Mouse (Mus musculus) neural tube, embryonic 13.5 days (tissue): ENCODE data around the gene Tars. TPM values are rescaled to one million over a fixed set of nuclear protein-coding genes. Genes with fewer than 3 reads are reported as not detected.

ENCODE experiments used
- ATAC-seq: fragments of 200-750 bp; cut with Nextera tagmentation; 2 replicates; pipeline ENCODE4 v1.8.0; 2017; ENCODE audit warnings: low read depth, mild to moderate bottlenecking, moderate TSS enrichment, moderate library complexity
- H3K27ac ChIP-seq: fragments of 300-500 bp; sonication (generic); replicated peaks from 2 replicates; pipeline ENCODE4 v1.5.1; 2015; ENCODE audit warnings: moderate library complexity, mild to moderate bottlenecking, inconsistent platforms
- H3K27me3 ChIP-seq: fragments of 300-500 bp; sonication (generic); 2 replicates; pipeline ENCODE4 v1.6.1; 2015; ENCODE audit warnings: mild to moderate bottlenecking, inconsistent platforms
- H3K36me3 ChIP-seq: fragments of 300-500 bp; sonication (generic); 2 replicates; pipeline ENCODE4 v1.6.1; 2015; ENCODE audit warnings: mild to moderate bottlenecking, inconsistent platforms
- H3K4me1 ChIP-seq: fragments of 300-500 bp; sonication (generic); replicated peaks from 2 replicates; pipeline ENCODE4 v1.6.1; 2015; ENCODE audit warnings: inconsistent platforms
- H3K4me2 ChIP-seq: fragments of 300-500 bp; sonication (generic); 2 replicates; pipeline ENCODE4 v1.6.1; 2015; ENCODE audit warnings: inconsistent platforms, mild to moderate bottlenecking, moderate library complexity
- H3K4me3 ChIP-seq: fragments of 300-500 bp; sonication (generic); 2 replicates; pipeline ENCODE4 v1.5.1; 2015; ENCODE audit warnings: mild to moderate bottlenecking, inconsistent platforms
- H3K9ac ChIP-seq: fragments of 300-500 bp; sonication (generic); 2 replicates; pipeline ENCODE4 v1.6.1; 2015; ENCODE audit warnings: moderate library complexity, mild to moderate bottlenecking, inconsistent platforms
- H3K9me3 ChIP-seq: fragments of 300-500 bp; sonication (generic); 2 replicates; pipeline ENCODE4 v1.6.1; 2016; ENCODE audit warnings: inconsistent platforms
- WGBS: fragments of 180-500 bp; shearing (Covaris S2); methylation state at CpG from one replicate; pipeline ENCODE4 v1.1.7; 2015; 5-methylcytosine and 5-hydroxymethylcytosine counted together
- polyA plus RNA-seq: library from polyadenylated mRNA; unstranded; fragments of >200 nt; fragmentation: Nextera tagmentation; extraction: Ambion mirVana; gene quantifications from 2 replicates; pipeline ENCODE4 v1.2.1, GENCODE M21; 2015

Gene Tars
- 46.0 and 58.6 TPM in 2 replicates for polyA plus RNA-seq

- peak within 1 kb of the TSS; percentile 72 for H3K27ac ChIP-seq
- peak; percentile 100 for ATAC-seq
- H3K36me3 ChIP-seq = peaks cover 19% of the 10 kb centered on the region
- H3K9ac ChIP-seq = peak within 1 kb of the TSS; percentile 85
- WGBS = under 1% methylated on average over 42 of the region's 42 CpGs
- H3K4me1 ChIP-seq = peaks cover 29% of the 10 kb centered on the region
- no peaks in the 10 kb centered on the region for H3K9me3 ChIP-seq
- H3K4me3 ChIP-seq = peak within 1 kb of the TSS; percentile 86
- peak within 1 kb of the TSS; percentile 89 for H3K4me2 ChIP-seq
- H3K27me3 ChIP-seq = peaks cover 12% of the 10 kb centered on the region
Observed at GRCm38 (mm10) chr15:11399356-11400067, at the start of gene Tars. Gene Tars (minus strand): TSS chr15:11399665.

GRCm38 (mm10) chr15:11437361-11437760 lies 37.9 kb upstream of the Tars start:
- Histone ChIP-seq H3K4me3 (no peak overlapping the region), H3K36me3 (no peaks in the 10 kb centered on the region), H3K4me1 (no peaks in the 10 kb centered on the region), H3K27me3 (no peaks in the 10 kb centered on the region), H3K9me3 (no peaks in the 10 kb centered on the region), H3K9ac (no peak overlapping the region), H3K27ac (no peak overlapping the region), H3K4me2 (no peak overlapping the region)
- 93% methylated on average over 4 of the region's 4 CpGs for WGBS
- ATAC-seq = no peak

DNA sequence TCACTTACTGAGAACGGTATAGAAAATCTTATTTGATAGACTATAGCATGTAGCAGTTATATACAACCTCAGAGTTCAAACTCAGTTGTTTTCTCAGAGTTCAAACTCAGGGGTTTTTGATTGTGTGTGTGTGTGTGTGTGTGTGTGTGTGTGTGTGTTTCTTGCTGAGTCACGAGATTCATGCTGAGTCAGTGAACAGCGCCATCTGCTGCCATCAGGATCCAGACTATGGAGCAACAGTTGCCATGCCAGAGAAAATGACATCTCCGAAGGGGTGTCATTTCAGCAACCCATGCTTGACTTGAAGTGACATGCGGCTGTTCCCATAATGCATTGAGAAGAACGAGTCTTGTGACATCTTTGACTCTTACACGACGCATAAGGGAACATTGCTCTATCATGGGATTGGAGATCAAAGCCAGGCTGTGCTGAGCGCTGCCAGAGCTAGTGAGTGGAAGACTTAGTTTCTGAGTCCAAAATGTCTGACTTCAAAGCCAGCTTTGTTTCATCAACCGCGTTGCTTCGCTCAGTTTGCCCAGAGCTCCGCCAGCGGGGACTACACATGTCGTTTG lies 37.3 kb upstream of the Tars start:
- WGBS = 93% methylated on average over 15 of the region's 15 CpGs
- H3K9ac ChIP-seq = no peak overlapping the region
- no peaks in the 10 kb centered on the region for H3K9me3 ChIP-seq
- no peaks in the 10 kb centered on the region for H3K27me3 ChIP-seq
- no peak overlapping the region for H3K4me2 ChIP-seq
- no peak for ATAC-seq
- no peak overlapping the region for H3K27ac ChIP-seq
- no peaks in the 10 kb centered on the region for H3K4me1 ChIP-seq
- no peak overlapping the region for H3K4me3 ChIP-seq
- no peaks in the 10 kb centered on the region for H3K36me3 ChIP-seq

- WGBS = 71% methylated on average over 2 of the region's 2 CpGs
- no peak for ATAC-seq
- Histone ChIP-seq H3K9ac (no peak overlapping the region), H3K27ac (no peak overlapping the region), H3K36me3 (no peaks in the 10 kb centered on the region), H3K4me1 (no peaks in the 10 kb centered on the region), H3K9me3 (no peaks in the 10 kb centered on the region), H3K27me3 (no peaks in the 10 kb centered on the region), H3K4me3 (no peak overlapping the region), H3K4me2 (no peak overlapping the region)
Observed at GRCm38 (mm10) chr15:11426899-11427298, 27.4 kb upstream of the Tars start.

DNA sequence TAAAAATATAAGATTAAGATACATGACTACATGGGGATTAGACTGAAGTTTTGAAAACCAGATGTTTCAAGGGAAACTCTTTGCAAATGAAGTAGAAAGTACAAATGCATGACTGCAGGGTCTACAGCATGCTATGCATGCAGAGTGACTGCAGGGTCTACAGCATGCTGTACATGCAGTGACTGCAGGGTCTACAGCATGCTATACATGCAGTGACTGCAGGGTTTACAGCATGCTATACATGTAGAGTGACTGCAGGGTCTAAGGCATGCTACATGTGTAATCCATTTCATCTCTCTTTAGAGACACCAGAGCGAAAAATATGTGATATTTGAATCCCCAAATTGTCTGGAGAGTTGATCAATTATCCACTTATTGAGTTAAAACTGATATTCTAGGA lies 14.0 kb upstream of the Tars start:
- H3K27me3 ChIP-seq = no peaks in the 10 kb centered on the region
- no peak overlapping the region for H3K4me2 ChIP-seq
- no peaks in the 10 kb centered on the region for H3K4me1 ChIP-seq
- H3K27ac ChIP-seq = no peak overlapping the region
- no peak overlapping the region for H3K9ac ChIP-seq
- ATAC-seq = no peak
- no peaks in the 10 kb centered on the region for H3K36me3 ChIP-seq
- H3K4me3 ChIP-seq = no peak overlapping the region
- WGBS = 95% methylated on average over 1 of the region's 1 CpGs
- H3K9me3 ChIP-seq = no peaks in the 10 kb centered on the region

GRCm38 (mm10) chr15:11412542-11412941 lies 13.1 kb upstream of the Tars start:
- no peak for ATAC-seq
- Histone ChIP-seq H3K4me3 (no peak overlapping the region), H3K27ac (no peak overlapping the region), H3K27me3 (no peaks in the 10 kb centered on the region), H3K36me3 (no peaks in the 10 kb centered on the region), H3K9me3 (no peaks in the 10 kb centered on the region), H3K4me1 (no peaks in the 10 kb centered on the region), H3K9ac (no peak overlapping the region), H3K4me2 (no peak overlapping the region)
- 89% methylated on average over 2 of the region's 2 CpGs for WGBS

DNA sequence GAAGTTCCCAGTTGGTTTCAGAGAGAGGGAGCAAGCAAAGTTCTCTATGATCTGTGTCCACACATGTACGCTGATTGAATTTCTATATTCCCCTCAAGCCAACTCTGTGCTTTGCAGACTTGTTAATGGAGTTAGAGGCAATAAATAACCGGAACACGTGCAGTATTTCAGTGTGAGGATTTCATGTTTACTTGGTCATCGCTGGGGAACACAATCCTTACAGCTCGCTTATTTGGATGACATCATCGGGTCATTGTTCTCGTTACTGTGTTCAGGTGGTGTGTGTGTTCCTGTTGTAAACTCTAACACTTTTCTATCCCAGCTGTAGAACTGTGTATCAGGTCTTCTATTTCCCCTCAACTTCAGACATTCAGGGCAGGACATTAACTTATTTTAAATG lies 12.4 kb upstream of the Tars start:
- Histone ChIP-seq H3K9ac (no peak overlapping the region), H3K9me3 (no peaks in the 10 kb centered on the region), H3K27me3 (no peaks in the 10 kb centered on the region), H3K4me2 (no peak overlapping the region), H3K27ac (no peak overlapping the region), H3K4me1 (no peaks in the 10 kb centered on the region), H3K36me3 (no peaks in the 10 kb centered on the region), H3K4me3 (no peak overlapping the region)
- WGBS = 73% methylated on average over 7 of the region's 7 CpGs
- no peak for ATAC-seq

DNA sequence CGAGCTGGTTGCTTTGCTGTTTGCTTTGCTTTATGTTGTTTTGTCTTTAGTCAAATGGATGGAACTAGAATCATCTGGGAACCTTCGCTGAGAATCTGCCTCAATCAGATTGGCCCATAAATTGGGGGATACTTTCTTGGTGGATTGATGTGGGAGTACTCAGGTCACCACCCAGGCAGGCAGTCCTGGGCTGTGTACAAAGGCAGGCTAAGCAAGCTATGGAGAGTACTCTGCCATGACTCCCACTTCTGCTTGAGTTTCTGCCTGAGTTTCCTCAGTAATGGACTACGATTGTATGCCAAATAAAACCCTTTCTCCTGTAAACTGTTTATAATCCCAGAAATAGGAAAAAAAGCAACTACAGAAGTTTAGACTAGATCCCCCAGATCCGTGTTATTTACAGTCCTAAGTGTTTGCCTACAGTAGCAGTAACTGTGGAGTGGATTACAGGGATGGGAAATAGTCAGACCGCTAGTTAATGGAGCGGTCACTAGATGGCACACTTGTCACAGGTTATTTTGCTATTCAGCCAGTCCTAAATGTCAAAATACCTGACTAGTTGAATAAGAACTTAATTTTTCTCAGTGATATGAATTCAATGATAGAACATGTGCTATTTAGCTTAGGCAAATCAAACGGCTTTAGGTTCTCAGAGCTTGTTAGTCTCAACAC lies 8.8 kb upstream of the Tars start:
- Histone ChIP-seq H3K4me2 (no peak overlapping the region), H3K4me3 (no peak overlapping the region), H3K9me3 (no peaks in the 10 kb centered on the region), H3K27ac (no peak overlapping the region), H3K27me3 (peaks cover 7% of the 10 kb centered on the region), H3K9ac (no peak overlapping the region), H3K4me1 (no peaks in the 10 kb centered on the region), H3K36me3 (no peaks in the 10 kb centered on the region)
- WGBS = 41% methylated on average over 7 of the region's 7 CpGs
- no peak for ATAC-seq

DNA sequence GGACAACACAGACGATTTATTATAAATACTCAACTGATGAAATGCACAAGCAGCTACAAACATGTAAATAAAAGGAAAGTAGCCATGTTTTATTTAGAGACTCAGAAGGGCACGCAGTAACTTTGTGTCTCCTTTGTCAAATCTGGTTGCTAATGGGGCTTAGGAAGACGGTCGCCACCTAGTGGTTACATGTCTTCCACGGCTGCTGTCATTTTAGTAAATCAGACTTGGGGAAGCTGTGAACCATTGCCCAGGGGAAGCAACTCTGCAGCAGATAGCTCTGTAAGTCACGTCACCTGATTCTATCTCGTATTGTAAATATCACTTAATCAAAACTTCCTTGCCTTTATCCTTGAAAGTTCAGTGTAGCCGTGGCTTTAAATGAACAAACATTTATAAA lies 7.9 kb upstream of the Tars start:
- Histone ChIP-seq H3K4me1 (no peaks in the 10 kb centered on the region), H3K27ac (no peak overlapping the region), H3K4me3 (no peak overlapping the region), H3K4me2 (no peak overlapping the region), H3K36me3 (no peaks in the 10 kb centered on the region), H3K9ac (no peak overlapping the region), H3K9me3 (no peaks in the 10 kb centered on the region), H3K27me3 (peaks cover 12% of the 10 kb centered on the region)
- WGBS = 14% methylated on average over 8 of the region's 8 CpGs
- peak; percentile 40; the same call in 1 of the 2 replicates for ATAC-seq

- Histone ChIP-seq H3K4me3 (no peak overlapping the region), H3K9ac (no peak overlapping the region), H3K27me3 (peaks cover 12% of the 10 kb centered on the region), H3K4me1 (no peaks in the 10 kb centered on the region), H3K4me2 (0 out of 2 replicates have a peak overlapping the region, but pooled peaks have one; percentile 1), H3K27ac (no peak overlapping the region), H3K36me3 (no peaks in the 10 kb centered on the region), H3K9me3 (no peaks in the 10 kb centered on the region)
- WGBS = 27% methylated on average over 9 of the region's 9 CpGs
- ATAC-seq = 0 out of 2 replicates have a peak, but pooled peaks have one; percentile 19
Observed at GRCm38 (mm10) chr15:11406769-11407168, 7.3 kb upstream of the Tars start.

GRCm38 (mm10) chr15:11398676-11399350 lies 652 bp downstream of the Tars start:
- Histone ChIP-seq H3K4me3 (peak overlapping the region; percentile 86), H3K9ac (peak overlapping the region; percentile 85), H3K27ac (peak overlapping the region; percentile 72; the same call in 1 of the 2 replicates), H3K4me1 (peaks cover 29% of the 10 kb centered on the region), H3K36me3 (peaks cover 24% of the 10 kb centered on the region), H3K27me3 (peaks cover 5% of the 10 kb centered on the region; the same call in 1 of the 2 replicates), H3K9me3 (no peaks in the 10 kb centered on the region), H3K4me2 (peak overlapping the region; percentile 89)
- WGBS = 6% methylated on average over 10 of the region's 10 CpGs
- ATAC-seq = no peak

GRCm38 (mm10) chr15:11396421-11396820 lies 3.0 kb downstream of the Tars start:
- peaks cover 29% of the 10 kb centered on the region for H3K4me1 ChIP-seq
- H3K4me2 ChIP-seq = no peak overlapping the region
- WGBS = 91% methylated on average over 6 of the region's 6 CpGs
- H3K27me3 ChIP-seq = no peaks in the 10 kb centered on the region
- H3K27ac ChIP-seq = no peak overlapping the region
- no peaks in the 10 kb centered on the region for H3K9me3 ChIP-seq
- ATAC-seq = no peak
- no peak overlapping the region for H3K9ac ChIP-seq
- peaks cover 48% of the 10 kb centered on the region for H3K36me3 ChIP-seq
- H3K4me3 ChIP-seq = no peak overlapping the region
